Mouse (Mus musculus) myocyte (in vitro differentiated cells): ENCODE data around the gene Hist1h1c.

Experiments
- CEBPB ChIP-seq: IDR thresholded peaks from 2 replicates; pipeline ENCODE4 v1.6.1; 2011; ENCODE audit warnings: mild to moderate bottlenecking, moderate library complexity; ENCODE audit not compliant: poor library complexity, insufficient read depth, severe bottlenecking
- E2F4 ChIP-seq: IDR thresholded peaks from one replicate; pipeline ENCODE4 v1.6.1; 2011; ENCODE audit warnings: mild to moderate bottlenecking, control low read depth, moderate library complexity; ENCODE audit not compliant: insufficient read depth
- MAX ChIP-seq: IDR thresholded peaks from one replicate; pipeline ENCODE4 v1.6.1; 2011; ENCODE audit warnings: low read depth, mild to moderate bottlenecking, control low read depth
- MYOG ChIP-seq, 3 experiments: IDR thresholded peaks; one replicate each; pipeline ENCODE4 v1.6.1; 2011; ENCODE audit warnings: control low read depth in 2 of 3, low read depth in 2 of 3, mild to moderate bottlenecking in 2 of 3; ENCODE audit not compliant: insufficient read length in 2 of 3, control insufficient read depth in 1 of 3, insufficient read depth in 1 of 3
- POLR2A ChIP-seq: IDR thresholded peaks from one replicate; pipeline ENCODE4 v1.6.1; 2011; ENCODE audit warnings: low read depth, mild to moderate bottlenecking, control low read depth, moderate library complexity; ENCODE audit not compliant: insufficient read length
- POLR2AphosphoS2 ChIP-seq: IDR thresholded peaks from one replicate; pipeline ENCODE4 v1.6.1; 2011; ENCODE audit warnings: low read depth, control low read depth; ENCODE audit not compliant: insufficient read length
- REST ChIP-seq: IDR thresholded peaks from one replicate; pipeline ENCODE4 v1.6.1; 2011; ENCODE audit warnings: mild to moderate bottlenecking, control low read depth, moderate library complexity; ENCODE audit not compliant: insufficient read depth, insufficient read length
- SRF ChIP-seq: IDR thresholded peaks from one replicate; pipeline ENCODE4 v1.6.1; 2011; ENCODE audit warnings: low read depth; ENCODE audit not compliant: control insufficient read depth, insufficient read length
- TCF12 ChIP-seq: IDR thresholded peaks from one replicate; pipeline ENCODE4 v1.6.1; 2011; ENCODE audit warnings: mild to moderate bottlenecking, control low read depth; ENCODE audit not compliant: poor library complexity, insufficient read depth, severe bottlenecking
- TCF3 ChIP-seq: IDR thresholded peaks from one replicate; pipeline ENCODE4 v1.6.1; 2011; ENCODE audit warnings: low read depth, control low read depth; ENCODE audit not compliant: insufficient read length
- USF1 ChIP-seq: IDR thresholded peaks from one replicate; pipeline ENCODE4 v1.6.1; 2011; ENCODE audit warnings: low read depth, mild to moderate bottlenecking, control low read depth, moderate library complexity

DNA sequence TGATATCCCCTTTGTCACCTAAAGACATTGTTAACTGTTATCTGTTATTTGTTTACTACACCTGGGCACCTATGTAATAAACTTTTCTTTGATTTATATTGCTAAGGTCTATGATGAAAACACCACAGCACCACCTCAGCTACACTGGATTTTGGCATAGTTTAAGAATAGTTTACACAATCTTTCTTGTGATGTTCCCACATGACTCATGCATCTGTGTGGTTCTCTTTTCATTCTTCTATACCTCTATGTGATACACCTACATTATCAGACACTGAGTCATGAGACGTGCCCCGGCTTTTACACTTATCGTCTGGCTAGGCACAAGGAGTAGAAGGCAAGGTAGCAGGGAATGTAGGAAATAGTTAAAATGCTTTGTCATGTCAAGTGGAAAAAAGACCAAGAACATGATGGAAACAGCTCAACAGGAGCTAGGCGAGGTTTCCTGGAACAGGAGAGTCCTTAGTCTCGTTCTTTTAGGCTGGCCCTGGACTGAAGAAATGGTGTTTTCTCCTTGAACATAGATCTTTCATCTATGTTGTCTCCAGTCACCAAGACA is 11.0 kb downstream of the Hist1h1c start:
- no peak for TF ChIP-seq POLR2AphosphoS2
- TF ChIP-seq TCF3: no peak
- no peak for TF ChIP-seq POLR2A
- TF ChIP-seq TCF12: no peak
- TF ChIP-seq REST: no peak
- no peak for TF ChIP-seq CEBPB
- TF ChIP-seq USF1: no peak
- TF ChIP-seq E2F4: no peak
- TF ChIP-seq SRF: no peak
- TF ChIP-seq MYOG (IDR thresholded peaks at IDR 0.05; ENCODE audit: control insufficient read depth in 1 of 3, insufficient read depth in 1 of 3, insufficient read length in 2 of 3, low read depth in 2 of 3): no peak
- no peak for TF ChIP-seq MAX
